29 mouse cellular contexts compared by ENCODE assay signal in the genomic region with DNA sequence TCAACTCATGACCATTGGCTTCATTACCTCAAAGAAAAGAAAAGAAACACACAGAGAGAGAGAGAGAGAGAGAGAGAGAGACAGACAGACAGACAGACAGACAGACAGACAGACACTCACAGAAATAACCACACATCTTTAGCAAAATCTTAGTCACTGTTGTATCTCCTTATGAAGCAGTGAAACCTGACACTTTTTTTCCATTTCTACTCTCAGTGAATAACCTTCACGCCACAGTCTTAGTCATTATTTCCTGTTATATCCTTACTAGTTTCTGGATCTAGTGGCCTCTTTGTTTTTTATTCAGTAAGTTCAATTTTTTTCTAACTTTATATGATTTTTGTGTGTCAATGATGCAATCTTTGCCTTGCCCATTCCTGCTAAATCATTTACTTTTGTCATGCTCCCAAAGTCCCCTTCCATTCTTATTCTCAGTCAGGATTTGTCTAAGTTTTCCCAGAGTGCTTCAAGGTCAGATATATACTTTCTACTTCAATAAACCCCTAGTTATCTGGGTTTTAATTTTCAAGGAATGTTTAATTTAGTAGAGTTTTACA. TPM values are rescaled to one million over a fixed set of nuclear protein-coding genes. Genes with fewer than 3 reads are reported as not detected.
"Had no signal": no experiment of that assay in that cellular context is flagged by ENCODE, and none has a peak within 500 bp of the region (broad histone marks: within the 10 kb centered on the region; RNA-seq: fewer than 3 reads in every experiment).

No protein-coding gene starts in this region.

- DNase-seq: liver, postnatal 0 days; lung, adult 2 months; lung, postnatal 14 days; lung, postnatal 36 days; retina, postnatal 1 day; right cerebral cortex, adult 18-20 months; right cerebral cortex, postnatal 14 days; thymus, adult 18-20 months; thymus, postnatal 25 days; thymus, postnatal 4 days had no signal

- H3K9ac ChIP-seq: liver, embryonic 15.5 days; liver, postnatal 0 days; lung, embryonic 15.5 days; midbrain, embryonic 13.5 days; midbrain, embryonic 15.5 days; neural tube, embryonic 13.5 days; neural tube, embryonic 15.5 days had no signal

- H3K4me1 ChIP-seq: liver, embryonic 15.5 days; lung, embryonic 15.5 days; megakaryocyte, embryonic 14.5 days; midbrain, embryonic 13.5 days; midbrain, embryonic 15.5 days; neural tube, embryonic 13.5 days; neural tube, embryonic 15.5 days had no signal

- ATAC-seq: liver, postnatal 0 days; lung, postnatal 0 days; midbrain, embryonic 13.5 days; midbrain, embryonic 15.5 days had no signal

- H3K9me3 ChIP-seq: liver, embryonic 15.5 days; lung, embryonic 15.5 days; midbrain, embryonic 13.5 days; midbrain, embryonic 15.5 days; neural tube, embryonic 13.5 days; neural tube, embryonic 15.5 days had no signal

- H3K27ac ChIP-seq: liver, embryonic 15.5 days; lung, embryonic 15.5 days; macrophage; midbrain, embryonic 13.5 days; midbrain, embryonic 15.5 days; neural tube, embryonic 13.5 days; neural tube, embryonic 15.5 days had no signal

- H3K27me3 ChIP-seq: liver, embryonic 15.5 days; lung, embryonic 15.5 days; megakaryocyte, embryonic 14.5 days; midbrain, embryonic 13.5 days; midbrain, embryonic 15.5 days; neural tube, embryonic 13.5 days; neural tube, embryonic 15.5 days had no signal

- H3K4me2 ChIP-seq: liver, embryonic 15.5 days; lung, embryonic 15.5 days; midbrain, embryonic 11.5 days; midbrain, embryonic 13.5 days; midbrain, embryonic 15.5 days; neural tube, embryonic 13.5 days; neural tube, embryonic 15.5 days had no signal

- H3K4me3 ChIP-seq: liver, embryonic 15.5 days; lung, embryonic 15.5 days; megakaryocyte, embryonic 14.5 days; midbrain, embryonic 13.5 days; midbrain, embryonic 15.5 days; neural tube, embryonic 13.5 days; neural tube, embryonic 15.5 days had no signal

- H3K36me3 ChIP-seq: liver, embryonic 15.5 days; lung, embryonic 15.5 days; midbrain, embryonic 13.5 days; midbrain, embryonic 15.5 days; neural tube, embryonic 13.5 days; neural tube, embryonic 15.5 days had no signal

RNA-seq across cellular contexts. Expression of a gene that starts 1.4 kb away (rescaled TPM):
- total RNA-seq: megakaryocyte progenitor cell, adult 5-6 weeks; midbrain, postnatal 0 days; monocyte, adult 5-6 weeks had no signal
- polyA plus RNA-seq: liver, embryonic 15.5 days; liver, postnatal 0 days; lung, adult 2 months; lung, embryonic 15.5 days; lung, postnatal 0 days; macrophage; midbrain, embryonic 11.5 days; midbrain, embryonic 13.5 days; midbrain, embryonic 15.5 days; midbrain, postnatal 0 days; neural tube, embryonic 11.5 days; neural tube, embryonic 13.5 days; neural tube, embryonic 15.5 days; spleen, adult 2 months; stomach, embryonic 14.5 days; stomach, embryonic 16.5 days; thymus, postnatal 0 days; urinary bladder, adult 2 months had no signal

RNA-seq across cellular contexts. Expression of a gene that starts 13.0 kb away (rescaled TPM):
- total RNA-seq: megakaryocyte progenitor cell, adult 5-6 weeks; midbrain, postnatal 0 days; monocyte, adult 5-6 weeks had no signal
- polyA plus RNA-seq: liver, embryonic 15.5 days; liver, postnatal 0 days; lung, adult 2 months; lung, embryonic 15.5 days; lung, postnatal 0 days; macrophage; midbrain, embryonic 11.5 days; midbrain, embryonic 13.5 days; midbrain, embryonic 15.5 days; midbrain, postnatal 0 days; neural tube, embryonic 11.5 days; neural tube, embryonic 13.5 days; neural tube, embryonic 15.5 days; spleen, adult 2 months; stomach, embryonic 14.5 days; stomach, embryonic 16.5 days; thymus, postnatal 0 days; urinary bladder, adult 2 months had no signal

RNA-seq across cellular contexts. Expression of a gene that starts 34.0 kb away (rescaled TPM):
- total RNA-seq: megakaryocyte progenitor cell, adult 5-6 weeks; midbrain, postnatal 0 days; monocyte, adult 5-6 weeks had no signal
- polyA plus RNA-seq: liver, embryonic 15.5 days; liver, postnatal 0 days; lung, adult 2 months; lung, embryonic 15.5 days; lung, postnatal 0 days; macrophage; midbrain, embryonic 11.5 days; midbrain, embryonic 13.5 days; midbrain, embryonic 15.5 days; midbrain, postnatal 0 days; neural tube, embryonic 11.5 days; neural tube, embryonic 13.5 days; neural tube, embryonic 15.5 days; spleen, adult 2 months; stomach, embryonic 14.5 days; stomach, embryonic 16.5 days; thymus, postnatal 0 days; urinary bladder, adult 2 months had no signal

RNA-seq across cellular contexts. Expression of a gene that starts 51.9 kb away (rescaled TPM):
- total RNA-seq: megakaryocyte progenitor cell, adult 5-6 weeks; midbrain, postnatal 0 days; monocyte, adult 5-6 weeks had no signal
- polyA plus RNA-seq: liver, embryonic 15.5 days; liver, postnatal 0 days; lung, adult 2 months; lung, embryonic 15.5 days; lung, postnatal 0 days; macrophage; midbrain, embryonic 11.5 days; midbrain, embryonic 13.5 days; midbrain, embryonic 15.5 days; midbrain, postnatal 0 days; neural tube, embryonic 11.5 days; neural tube, embryonic 13.5 days; neural tube, embryonic 15.5 days; spleen, adult 2 months; stomach, embryonic 14.5 days; stomach, embryonic 16.5 days; thymus, postnatal 0 days; urinary bladder, adult 2 months had no signal
